Mouse (Mus musculus) megakaryocyte, adult 5-6 weeks (primary cell): ENCODE measurements around the gene Bpifa5. TPM values are rescaled to one million over a fixed set of nuclear protein-coding genes. Genes with fewer than 3 reads are reported as not detected.
"Not testable (repeated sequence)": the region's sequence is repeated elsewhere in the genome, so short reads cannot be mapped to it uniquely, and the experiment has no call there.

ENCODE experiments used
- ATAC-seq: 2 replicates; pipeline ENCODE4 v1.8.0; 2016; ENCODE audit warnings: mild to moderate bottlenecking, inconsistent platforms; ENCODE audit not compliant: poor library complexity, severe bottlenecking
- total RNA-seq, 2 experiments: library from RNA; stranded (forward) in 1 of 2; stranded (reverse) in 1 of 2; fragments of 153-499, 151-499 nt in 1 of 2; fragments of 221-1000, 200-1000 nt in 1 of 2; gene quantifications; 2 replicates each; pipeline versions ENCODE4 v1.2.3 to v1.2.4; 2015 to 2017

The Bpifa5 gene
- total RNA-seq (2015) (not detected in 2 replicates), total RNA-seq (2017) (not detected in 2 replicates)

DNA sequence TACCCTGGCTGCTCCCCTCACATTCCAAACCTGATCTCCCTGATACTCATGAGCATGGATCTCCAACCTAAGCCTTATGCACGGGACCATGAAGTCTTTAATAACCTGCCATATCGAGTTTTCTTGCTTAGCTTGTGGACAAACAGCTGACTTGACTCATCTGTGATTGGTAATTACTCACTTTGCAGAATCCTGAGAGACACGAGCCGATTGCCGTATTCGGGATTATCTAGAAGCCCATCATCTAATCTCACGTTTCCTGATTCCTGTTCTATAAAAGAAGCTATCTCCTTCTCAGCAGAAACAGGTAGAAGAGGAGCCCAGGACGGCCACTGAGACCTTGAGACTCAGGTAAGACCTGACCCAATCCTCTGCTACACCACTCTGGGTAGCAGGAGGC lies at the start of gene Bpifa5:
TSS of gene Bpifa5 (plus strand) at position 301 of the 400 bp plus-strand sequence.
- no peak for ATAC-seq

DNA sequence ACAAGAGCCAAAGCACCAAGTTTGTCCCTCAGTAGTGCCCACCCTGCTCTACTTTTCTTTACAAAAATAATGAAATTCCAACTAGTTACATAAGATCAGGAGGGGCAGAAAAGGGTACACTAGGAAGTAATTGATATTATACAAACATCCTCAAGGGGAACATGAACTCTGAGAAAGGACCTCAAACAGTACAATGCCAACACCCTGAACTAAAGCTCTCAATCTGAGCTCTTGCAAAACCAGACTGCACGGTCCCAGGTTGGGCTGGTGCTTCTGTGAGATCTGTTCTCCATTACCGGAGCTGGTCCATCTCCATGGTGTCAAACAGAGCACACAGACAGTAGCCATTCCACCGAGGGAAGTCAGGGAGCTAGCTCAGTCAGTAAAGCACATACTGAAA lies 45.0 kb upstream of the Bpifa5 start:
- no peak for ATAC-seq

DNA sequence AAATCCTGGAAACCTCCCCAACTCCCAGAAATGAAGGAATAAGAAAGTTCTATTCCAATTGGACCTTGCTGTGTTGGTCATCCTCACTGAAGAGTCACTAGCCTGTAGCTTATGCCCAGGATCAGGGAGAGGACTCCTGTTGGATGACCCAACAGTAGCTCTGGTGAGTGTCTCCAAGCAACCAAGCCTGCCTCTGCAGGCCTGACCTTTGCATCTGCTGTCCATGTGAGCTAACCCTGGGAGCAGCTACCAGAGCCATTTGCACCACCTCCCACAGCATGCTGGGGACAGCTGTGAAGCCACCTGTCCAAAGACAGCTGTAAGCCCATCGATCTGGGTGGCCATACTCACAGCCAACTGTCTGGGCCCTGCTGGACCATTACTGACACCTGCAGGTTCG lies 32.3 kb upstream of the Bpifa5 start, which contains the start of gene Bpifa3:
TSS of gene Bpifa3 (plus strand) at position 217 of the 400 bp plus-strand sequence.
- no peak for ATAC-seq

DNA sequence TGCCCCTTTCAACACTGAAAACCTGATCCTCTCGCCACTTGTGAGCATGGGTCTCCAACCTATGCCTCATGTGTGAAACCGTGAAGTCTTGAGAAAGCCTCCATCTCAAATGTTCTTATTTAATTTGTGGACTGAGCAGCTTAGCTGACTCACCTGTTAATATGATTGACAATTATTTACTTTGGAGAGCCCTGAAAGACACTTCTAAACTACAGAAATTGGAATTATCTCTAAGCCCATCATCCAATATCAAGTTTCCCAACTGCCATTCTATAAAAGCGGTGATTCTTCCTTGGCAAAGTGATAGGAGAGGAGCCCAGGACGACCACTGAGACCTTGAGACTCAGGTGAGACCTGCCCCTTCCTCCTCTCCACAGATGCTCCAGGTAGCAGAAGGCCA lies 19.8 kb upstream of the Bpifa5 start, which contains the start of gene Bpifa1:
TSS of gene Bpifa1 (plus strand) at position 301 of the 400 bp plus-strand sequence.
- no peak for ATAC-seq

DNA sequence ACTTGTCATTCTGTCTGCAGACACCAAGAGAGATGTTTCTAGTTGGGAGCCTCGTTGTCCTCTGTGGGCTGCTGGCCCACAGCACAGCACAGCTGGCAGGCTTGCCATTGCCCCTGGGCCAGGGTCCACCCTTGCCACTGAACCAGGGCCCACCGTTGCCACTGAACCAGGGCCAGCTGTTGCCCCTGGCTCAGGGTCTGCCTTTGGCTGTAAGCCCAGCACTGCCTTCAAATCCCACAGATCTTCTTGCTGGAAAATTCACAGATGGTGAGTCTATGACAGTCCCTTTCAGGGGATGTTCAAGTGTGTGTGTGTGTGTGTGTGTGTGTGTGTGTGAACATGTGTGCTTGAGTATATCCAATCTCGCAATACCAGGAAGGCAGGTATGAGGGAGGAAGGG lies 18.7 kb upstream of the Bpifa5 start:
- no peak for ATAC-seq

DNA sequence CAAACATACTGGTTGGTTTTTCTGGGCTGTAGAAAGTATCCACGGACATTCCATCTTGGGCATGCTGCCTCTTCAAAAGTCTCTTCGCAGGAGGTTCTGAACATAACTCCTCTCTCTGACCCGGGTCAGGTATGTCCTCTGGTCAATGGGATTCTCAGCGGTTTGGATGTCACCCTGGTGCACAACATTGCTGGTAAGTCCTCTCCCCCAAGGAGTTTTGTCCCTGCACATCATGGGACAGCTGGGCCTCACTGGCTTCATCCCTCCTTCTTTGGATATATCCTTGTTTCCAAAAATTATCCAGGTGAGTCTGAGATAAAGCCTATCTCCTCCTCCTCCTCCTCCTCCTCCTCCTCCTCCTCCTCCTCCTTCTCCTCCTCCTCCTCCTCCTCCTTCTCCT lies 14.9 kb upstream of the Bpifa5 start:
- ATAC-seq, result no peak

DNA sequence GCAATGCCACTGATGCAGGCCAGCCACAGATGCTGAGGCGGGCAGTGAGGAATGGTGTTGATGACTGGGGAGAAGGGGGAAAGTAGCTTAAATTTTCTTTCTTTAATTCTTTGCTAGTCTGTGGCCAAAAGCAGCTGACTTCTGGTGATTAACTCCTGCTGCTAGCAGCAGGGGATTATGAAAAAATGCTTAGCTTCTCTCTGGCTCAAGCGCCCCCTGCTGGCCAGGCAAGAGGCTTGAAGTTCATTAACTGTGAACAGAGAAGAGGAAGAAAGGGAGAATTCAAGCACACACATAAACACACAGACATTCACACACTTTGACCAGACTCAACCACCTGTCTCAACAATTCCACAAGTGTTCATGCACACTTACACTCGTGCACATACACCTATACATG lies 4.0 kb upstream of the Bpifa5 start:
- no peak for ATAC-seq

DNA sequence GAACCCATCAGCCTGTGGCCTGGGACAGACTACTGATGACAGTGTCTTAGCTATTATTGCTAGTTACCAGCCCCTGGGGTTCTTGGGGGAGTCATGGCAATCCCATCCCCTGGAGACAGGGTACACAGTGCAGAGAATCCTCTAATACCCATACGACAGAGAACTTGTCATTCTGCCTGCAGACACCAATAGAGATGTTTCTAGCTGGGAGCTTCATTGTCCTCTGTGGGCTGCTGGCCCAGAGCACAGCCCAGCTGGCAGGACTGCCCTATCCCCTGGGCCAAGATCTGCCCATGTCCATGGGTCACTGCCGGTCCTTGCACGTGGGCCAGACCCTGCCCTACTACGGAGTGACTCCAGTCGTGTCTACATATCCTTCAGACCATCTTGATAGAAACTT lies 899 bp downstream of the Bpifa5 start:
- no peak for ATAC-seq

DNA sequence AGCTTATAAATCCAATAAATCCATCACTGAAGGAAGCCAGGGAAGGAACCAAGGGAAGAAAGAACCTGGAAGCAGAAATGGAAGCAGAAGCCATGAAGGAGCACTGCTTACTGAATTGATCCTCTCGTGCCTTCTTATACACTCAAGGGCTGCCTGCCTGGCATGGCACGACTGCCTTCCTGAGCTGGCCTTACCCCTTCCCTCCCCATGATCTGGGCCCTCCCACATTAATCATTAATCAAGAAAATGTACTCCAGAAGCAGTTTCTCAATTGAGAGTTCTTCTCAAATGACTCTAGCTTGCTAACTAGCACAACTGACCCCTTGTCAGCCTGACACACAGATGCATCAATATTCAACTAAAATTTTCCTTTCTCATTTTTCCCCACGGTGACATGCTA lies 6.8 kb downstream of the Bpifa5 start:
- ATAC-seq, result no peak

DNA sequence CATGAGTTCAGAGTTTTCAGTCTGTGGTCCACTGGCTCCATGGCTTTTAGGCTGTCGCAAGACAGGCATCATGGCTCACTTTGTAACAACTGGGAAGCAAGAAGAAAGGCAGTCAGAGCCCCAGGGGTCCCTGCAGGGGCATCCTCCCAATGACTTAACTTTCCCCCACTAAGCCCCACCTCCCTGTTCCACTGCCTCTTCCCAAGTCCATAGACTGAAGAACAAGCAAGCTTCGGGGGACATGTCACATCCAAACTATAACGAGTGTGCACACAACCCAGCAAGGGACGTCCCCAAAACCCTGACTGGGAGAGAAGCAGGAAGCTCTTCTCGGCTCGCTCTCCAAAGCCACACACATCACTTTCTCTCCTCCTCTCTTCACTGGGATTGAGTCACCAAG lies 9.2 kb downstream of the Bpifa5 start:
- ATAC-seq, result no peak

DNA sequence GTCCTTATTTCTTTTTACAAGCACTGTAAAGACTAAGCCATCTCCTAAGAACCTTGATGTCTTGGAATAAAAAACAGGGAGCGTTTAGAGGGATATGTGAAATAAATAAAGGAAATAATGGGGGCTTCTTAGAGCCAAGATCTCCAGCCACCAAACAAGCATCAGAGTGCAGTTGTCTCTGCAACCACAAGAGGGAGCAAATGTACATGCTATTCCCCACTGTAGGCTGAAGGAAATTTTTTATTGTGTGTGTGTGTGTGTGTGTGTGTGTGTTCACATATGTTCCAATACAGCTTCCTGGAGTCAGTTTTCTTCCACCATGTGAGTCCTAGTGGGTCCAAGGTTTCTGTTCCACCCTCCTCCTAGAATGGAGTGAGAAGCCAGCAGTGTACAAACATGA lies 10.9 kb downstream of the Bpifa5 start:
- ATAC-seq, result no peak

DNA sequence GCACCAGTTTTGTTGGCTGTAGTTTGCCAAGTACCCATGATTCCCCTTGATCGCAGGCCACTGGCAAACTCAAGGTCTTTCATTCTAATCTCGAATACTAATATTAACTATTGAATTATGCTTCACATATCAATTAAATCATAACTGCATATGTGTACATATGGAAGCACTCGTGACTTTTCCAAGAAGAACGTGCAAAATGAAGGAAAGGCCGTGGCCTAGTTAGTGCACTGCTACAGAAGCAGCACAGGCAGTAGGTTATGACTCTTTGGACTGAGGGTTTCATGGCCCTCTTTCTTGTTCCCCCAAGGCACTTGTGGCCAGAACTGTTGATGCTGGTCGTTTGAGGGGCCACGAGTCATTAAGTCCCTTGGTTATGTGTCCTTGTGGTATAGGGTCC lies 19.5 kb downstream of the Bpifa5 start:
- not testable (repeated sequence) for ATAC-seq

DNA sequence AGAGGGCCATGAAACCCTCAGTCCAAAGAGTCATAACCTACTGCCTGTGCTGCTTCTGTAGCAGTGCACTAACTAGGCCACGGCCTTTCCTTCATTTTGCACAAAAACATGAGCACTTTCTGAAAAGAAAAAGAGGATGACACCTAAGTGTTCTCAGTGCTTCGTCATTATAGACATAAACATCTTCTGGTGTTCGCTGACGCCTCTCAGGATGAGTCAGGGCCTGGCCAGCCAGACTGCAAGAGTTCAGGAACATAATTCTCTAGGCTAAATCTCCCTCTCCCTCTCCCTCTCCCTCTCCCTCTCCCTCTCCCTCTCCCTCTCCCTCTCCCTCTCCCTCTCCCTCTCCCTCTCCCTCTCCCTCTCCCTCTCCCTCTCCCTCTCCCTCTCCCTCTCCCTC lies 20.7 kb downstream of the Bpifa5 start:
- ATAC-seq, result not testable (repeated sequence)

DNA sequence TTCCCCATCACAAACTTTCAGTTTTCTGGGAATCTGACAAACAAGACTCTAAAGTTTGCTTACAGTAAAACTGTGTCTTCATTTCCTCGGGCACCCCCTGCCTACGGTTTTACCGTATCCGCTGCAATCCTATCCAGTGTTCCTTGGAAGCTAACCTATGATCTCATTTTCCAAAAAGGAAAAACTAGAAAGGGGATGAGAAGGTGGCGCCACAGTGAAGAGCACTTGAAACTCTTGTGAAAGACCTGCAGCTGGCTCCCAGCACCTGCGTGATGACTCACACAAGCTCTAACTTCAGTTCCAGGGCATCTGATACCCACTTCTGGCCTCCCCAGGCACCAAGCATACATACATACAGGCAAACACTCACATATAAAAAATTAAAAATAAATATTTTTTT lies 22.9 kb downstream of the Bpifa5 start:
- ATAC-seq, result no peak

DNA sequence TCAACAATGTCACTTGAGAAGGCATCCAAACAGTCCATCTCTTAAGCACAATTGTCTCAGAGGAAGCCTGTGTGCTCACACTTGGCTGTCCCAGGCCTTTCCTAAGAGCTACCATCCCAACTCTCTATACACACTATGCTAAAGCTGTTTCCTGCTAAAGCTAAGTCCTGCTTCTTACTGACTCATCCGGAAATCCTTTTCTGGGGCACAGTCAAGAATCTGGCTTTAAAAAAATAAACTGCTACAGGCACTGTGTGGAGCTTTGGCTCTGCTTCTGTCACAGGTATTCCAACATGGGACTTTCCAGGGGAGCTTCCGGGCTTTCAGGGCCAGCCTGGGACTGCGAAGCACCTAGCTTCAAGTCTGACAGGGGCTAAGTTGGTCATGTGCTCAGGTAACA lies 23.3 kb downstream of the Bpifa5 start:
- ATAC-seq, result no peak

DNA sequence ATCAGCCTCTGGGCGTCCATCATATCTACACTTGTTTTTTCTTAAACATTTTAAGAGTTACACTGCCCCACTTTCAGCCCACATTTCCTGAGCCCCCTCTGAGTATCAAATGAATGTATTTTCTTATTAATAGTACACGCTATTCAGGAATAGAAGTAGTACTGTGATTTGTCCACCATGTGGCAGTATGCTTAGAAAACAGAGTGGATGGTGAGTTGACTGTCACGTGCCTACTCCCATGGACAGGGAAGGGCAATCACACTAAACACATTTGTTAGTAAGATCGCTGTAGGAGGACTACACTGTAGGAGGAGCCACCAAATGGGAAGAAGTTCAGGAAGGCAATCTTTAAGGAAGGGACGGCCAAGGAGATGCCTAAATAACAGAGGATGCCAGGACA lies 25.1 kb downstream of the Bpifa5 start:
- no peak for ATAC-seq

DNA sequence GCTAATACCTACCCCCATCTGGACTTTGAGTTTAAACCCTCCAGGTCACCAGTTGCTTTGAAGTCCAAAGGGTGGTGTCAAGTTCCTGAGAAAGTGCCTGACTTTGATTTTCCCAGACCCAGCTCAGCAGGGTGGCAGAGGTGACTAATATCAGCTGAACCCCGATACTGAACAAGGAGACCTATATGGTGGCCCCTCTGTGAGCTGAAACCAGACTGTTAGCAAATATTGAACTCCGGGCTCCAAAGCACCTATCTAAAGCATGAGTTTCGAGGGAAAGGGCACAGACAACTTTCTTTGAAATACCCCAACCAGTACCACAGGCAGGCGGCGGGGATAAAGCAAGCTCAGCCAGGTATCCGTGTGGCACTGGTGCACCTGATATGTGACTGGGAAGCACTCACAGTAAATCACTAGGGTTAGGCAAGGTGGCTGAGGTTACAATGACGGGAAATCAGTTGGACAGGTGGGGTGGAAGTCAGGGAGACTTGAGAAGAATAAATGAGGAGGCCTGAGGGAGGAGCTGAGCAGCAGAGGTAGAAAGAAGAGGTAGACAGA lies 27.5 kb downstream of the Bpifa5 start:
- no peak for ATAC-seq

DNA sequence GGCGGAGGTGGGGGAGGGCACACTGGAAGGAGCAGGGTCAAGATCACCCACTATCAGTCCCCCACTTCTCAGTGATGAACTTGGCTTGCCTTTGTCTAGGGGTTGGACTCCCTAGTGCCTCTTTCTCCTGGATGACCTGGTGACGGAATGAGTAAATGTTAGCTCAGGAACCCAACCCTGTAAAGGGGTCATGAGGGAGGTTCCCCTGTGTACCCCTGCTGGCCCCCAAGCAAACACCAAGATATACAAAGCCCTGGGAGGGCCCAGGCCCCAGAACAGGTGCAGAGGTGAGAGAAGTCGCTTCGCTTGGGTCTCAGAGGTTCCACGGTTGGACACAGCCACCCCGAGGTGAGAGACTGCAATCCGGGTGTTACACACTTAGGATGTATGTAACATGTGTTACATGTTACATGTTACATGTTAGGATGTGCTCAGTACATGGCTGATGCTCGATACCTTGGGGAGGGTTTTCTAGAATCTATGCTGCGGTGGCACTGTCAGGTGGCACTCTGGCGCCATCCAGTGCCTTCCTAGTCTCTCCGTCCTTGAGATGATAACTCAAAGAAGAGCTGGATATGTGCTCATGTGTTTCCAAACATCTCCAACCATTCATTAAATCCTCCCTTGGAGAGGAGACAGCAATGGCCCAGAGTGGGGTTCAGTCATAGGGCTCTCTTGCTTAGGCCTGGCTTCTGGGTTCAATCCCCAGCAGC lies 28.3 kb downstream of the Bpifa5 start, which contains the start of gene Bpifb1:
TSS of gene Bpifb1 (plus strand) at position 273 of the 713 bp plus-strand sequence.
- ATAC-seq, result no peak

DNA sequence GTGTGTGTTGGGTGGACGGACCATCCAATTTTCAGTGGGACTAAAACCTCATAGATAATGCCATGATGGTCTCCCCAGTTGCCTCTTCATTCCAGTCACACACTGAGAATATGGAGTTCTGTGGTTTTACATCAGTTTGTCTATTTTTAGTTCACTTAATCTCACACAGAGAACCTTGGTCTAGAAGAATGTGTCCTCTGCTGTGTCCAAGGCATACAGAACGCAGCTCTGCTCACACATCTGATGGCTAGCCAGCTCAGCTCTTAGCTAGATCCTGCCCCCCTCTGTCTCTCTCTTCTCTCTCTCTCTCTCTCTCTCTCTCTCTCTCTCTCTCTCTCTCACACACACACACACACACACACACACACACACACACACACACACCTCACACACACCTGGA lies 29.7 kb downstream of the Bpifa5 start:
- no peak for ATAC-seq

DNA sequence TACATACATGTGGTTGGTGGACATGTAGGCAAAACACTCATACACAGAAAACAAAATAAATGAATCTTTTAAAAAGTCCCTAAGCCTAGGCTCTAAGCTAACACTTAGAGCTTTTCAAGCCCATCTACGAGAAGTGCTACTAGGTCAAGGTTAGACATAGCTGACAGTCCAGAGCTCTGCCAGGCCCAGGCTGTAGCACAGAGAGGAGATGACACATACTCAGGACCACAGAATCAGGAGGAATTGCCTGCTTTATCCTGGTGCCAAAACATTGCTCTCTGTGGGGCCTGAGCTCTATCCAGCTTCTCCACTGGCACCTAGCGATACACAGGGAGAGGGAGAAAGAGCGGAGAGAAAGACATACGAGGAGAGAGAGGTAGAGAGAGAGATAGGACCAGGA lies 30.7 kb downstream of the Bpifa5 start:
- no peak for ATAC-seq

DNA sequence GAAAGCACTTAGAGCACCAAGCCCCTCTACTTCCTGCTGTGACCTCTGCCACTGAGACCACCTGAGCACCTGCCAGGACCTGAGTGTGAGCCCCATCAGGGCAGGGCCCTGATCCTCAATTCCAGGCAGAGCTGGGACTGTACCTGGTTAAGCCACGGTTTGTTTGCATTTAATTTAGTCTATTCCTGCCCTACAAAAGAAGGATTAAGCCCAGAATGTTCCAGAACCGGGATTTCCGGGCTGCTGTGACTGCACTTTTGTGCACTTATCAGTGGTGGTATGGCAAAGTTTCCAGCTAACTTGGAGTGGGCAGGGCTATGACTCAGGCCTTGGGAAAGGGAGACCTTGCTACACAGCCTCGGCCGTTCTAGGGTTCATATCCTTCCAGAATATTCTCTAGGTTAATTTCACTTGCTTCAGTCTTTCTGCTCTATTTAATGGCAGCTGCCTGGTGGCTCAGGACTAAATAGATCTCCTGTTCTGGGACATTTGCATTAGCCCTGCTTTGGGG lies 31.6 kb downstream of the Bpifa5 start:
- no peak for ATAC-seq

DNA sequence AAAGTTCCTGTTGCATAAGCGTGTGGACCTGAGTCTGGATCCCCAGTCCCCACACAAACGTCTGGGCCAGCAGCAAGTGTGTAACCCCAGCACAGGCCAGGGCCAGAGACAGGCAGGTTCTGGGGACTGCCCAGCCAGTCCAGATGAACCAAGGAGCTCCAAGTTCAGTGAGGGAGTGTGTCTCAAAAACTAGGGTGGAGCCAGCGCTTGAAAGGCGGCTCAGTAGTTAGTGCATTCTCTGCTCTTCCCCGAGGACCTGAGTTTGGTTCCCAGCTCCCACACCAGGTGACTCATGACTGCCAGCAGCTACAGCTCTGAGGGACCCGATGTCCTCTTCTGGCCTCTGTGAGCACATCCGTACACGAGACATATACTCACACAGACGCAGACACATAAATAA lies 34.6 kb downstream of the Bpifa5 start:
- no peak for ATAC-seq
